Mouse (Mus musculus) MEL (cell line): Measurements from ENCODE around the gene Actg1.

Experiments
- CTCF ChIP-seq, 3 experiments: IDR thresholded peaks in 2 of 3; conservative IDR thresholded peaks in 1 of 3; 2 replicates each; pipeline ENCODE4 v1.5.1; 2011 to 2012; ENCODE audit warnings: low read length in 3 of 3, low read depth in 2 of 3, mild to moderate bottlenecking in 2 of 3, improper control_type of control experiment in 1 of 3, inconsistent platforms in 1 of 3, mixed read lengths in 1 of 3, moderate library complexity in 1 of 3; ENCODE audit not compliant: control insufficient read depth in 1 of 3, insufficient read depth in 1 of 3, poor library complexity in 1 of 3, severe bottlenecking in 1 of 3
- E2F4 ChIP-seq: IDR thresholded peaks from 2 replicates; pipeline ENCODE4 v1.6.1; 2011; ENCODE audit warnings: low read depth, low read length, improper control_type of control experiment, borderline replicate concordance
- ELF1 ChIP-seq: IDR thresholded peaks from 2 replicates; pipeline ENCODE4 v1.6.1; 2014; ENCODE audit warnings: low read depth, mild to moderate bottlenecking, inconsistent platforms, low read length, improper control_type of control experiment, moderate library complexity
- ETS1 ChIP-seq: IDR thresholded peaks from 2 replicates; pipeline ENCODE4 v1.6.1; 2012; ENCODE audit warnings: low read depth, mild to moderate bottlenecking, inconsistent platforms, low read length, improper control_type of control experiment, moderate library complexity
- HCFC1 ChIP-seq: IDR thresholded peaks from 2 replicates; pipeline ENCODE4 v1.6.1; 2012; ENCODE audit warnings: low read depth, mild to moderate bottlenecking, inconsistent platforms, low read length, improper control_type of control experiment, moderate library complexity
- POLR2A ChIP-seq, 2 experiments: IDR thresholded peaks; 2 replicates each; pipeline ENCODE4 v1.6.1; 2011 to 2012; ENCODE audit warnings: low read length in 2 of 2, mild to moderate bottlenecking in 2 of 2, control low read depth in 1 of 2, improper control_type of control experiment in 1 of 2, low read depth in 1 of 2, moderate library complexity in 1 of 2; ENCODE audit not compliant: control insufficient read depth in 1 of 2, insufficient read depth in 1 of 2, poor library complexity in 1 of 2
- SIN3A ChIP-seq: IDR thresholded peaks from 2 replicates; pipeline ENCODE4 v1.6.1; 2012; ENCODE audit warnings: low read length, improper control_type of control experiment, inconsistent platforms
- USF1 ChIP-seq: IDR thresholded peaks from 2 replicates; pipeline ENCODE4 v1.6.1; 2014; ENCODE audit warnings: low read depth, mild to moderate bottlenecking, inconsistent platforms, low read length, improper control_type of control experiment, moderate library complexity

DNA sequence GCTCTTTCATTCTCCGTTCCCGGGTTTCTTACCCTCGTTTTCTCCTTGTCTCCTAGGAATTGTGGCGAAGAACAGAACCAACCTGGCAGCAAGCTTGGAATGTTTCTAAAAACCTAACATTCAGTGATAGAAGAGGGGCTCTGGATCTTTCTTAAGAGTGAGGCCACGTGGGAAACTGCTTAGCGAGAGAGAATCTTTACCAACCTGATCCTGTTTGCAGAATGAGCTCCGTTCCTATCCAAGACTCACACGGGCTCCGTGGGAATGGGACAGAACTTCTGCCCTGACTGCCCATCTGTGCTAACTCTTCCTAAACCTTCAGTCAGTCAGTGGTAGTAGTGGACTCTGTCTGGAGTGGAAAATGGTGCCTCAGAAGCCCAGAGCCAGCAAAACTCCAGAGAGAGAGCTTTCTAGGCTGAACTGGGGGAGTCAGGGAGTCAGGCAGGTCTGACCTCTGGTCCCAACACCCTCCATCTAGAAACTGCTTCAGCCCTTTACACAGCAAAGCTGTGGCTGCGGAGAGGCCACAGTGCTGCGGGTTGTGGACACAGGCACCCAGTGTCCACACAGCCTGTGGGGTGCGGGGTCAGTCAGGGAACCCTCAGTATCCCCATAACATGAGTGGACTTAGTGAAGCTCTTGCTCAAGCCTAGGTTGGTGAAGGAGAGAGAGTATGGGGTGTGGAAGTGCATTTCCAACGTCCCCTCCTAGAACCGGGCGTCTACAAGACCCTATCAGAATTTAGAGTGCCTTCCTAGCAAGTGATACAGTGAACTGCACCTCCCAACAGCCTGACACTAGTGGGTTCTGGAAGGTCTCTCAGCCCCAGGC, 42.6 kb downstream of the Actg1 start:
- TF ChIP-seq POLR2A (IDR thresholded peaks at IDR 0.05; ENCODE audit: control insufficient read depth in 1 of 2, insufficient read depth in 1 of 2, low read depth in 1 of 2, low read length in 2 of 2, poor library complexity in 1 of 2) (no peak), ETS1 (no peak), CTCF (IDR thresholded peaks at IDR 0.05 in 2 of 3, conservative IDR thresholded peaks at IDR 0.05 in 1 of 3; ENCODE audit: control insufficient read depth in 1 of 3, insufficient read depth in 1 of 3, low read depth in 2 of 3, low read length in 3 of 3, poor library complexity in 1 of 3, severe bottlenecking in 1 of 3) (no peak), HCFC1 (no peak), SIN3A (no peak), ELF1 (no peak), USF1 (no peak), E2F4 (no peak)
